ENCODE assay signal across 23 mouse cellular contexts in the genomic region with DNA sequence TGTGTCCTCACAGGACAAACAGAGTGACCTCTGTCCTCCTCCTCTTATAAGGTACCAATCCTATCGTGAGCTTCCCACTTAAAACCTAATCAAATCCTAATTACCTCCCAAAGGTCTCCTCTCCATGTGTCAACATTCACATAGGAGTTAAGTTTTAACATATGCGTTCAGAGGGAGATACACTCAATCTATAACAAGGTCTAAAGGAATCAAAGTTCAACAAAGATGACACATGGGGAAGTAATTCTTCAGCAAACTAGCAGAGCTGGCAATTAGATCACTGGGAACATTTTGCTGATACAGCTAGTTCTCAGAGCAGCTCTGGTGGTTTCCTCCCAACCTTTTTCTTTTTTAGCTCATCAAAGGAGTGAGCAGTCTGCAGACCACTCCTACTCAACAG.
A peak's percentile ranks its signal among the peaks of the same experiment; 100 is the strongest.
DNase-seq lines count a peak whose midpoint lies in the region; ATAC-seq and TF ChIP-seq lines count a peak whose summit lies in the region.
"Had no signal": no experiment of that assay in that cellular context is flagged by ENCODE, and none has a peak within 500 bp of the region (broad histone marks: within the 10 kb centered on the region; RNA-seq: fewer than 3 reads in every experiment).

No protein-coding gene starts in this region.

- H3K27ac ChIP-seq in CH12.LX (ENCODE audit: insufficient read depth, low read depth): no peak overlapping the region
- no peak overlapping the region for H3K27ac ChIP-seq in intestine, embryonic 15.5 days
- no peak overlapping the region for H3K27ac ChIP-seq in intestine, postnatal 0 days (ENCODE audit: low read depth, low read length)
- H3K27ac ChIP-seq: embryonic facial prominence, embryonic 10.5 days; embryonic facial prominence, embryonic 12.5 days; forebrain, embryonic 13.5 days; forebrain, embryonic 15.5 days had no signal

- H3K27me3 ChIP-seq in CH12.LX (replicated peaks): no peaks in the 10 kb centered on the region
- H3K27me3 ChIP-seq in intestine, embryonic 15.5 days (replicated peaks): no peaks in the 10 kb centered on the region
- no peaks in the 10 kb centered on the region for H3K27me3 ChIP-seq in intestine, postnatal 0 days (replicated peaks; ENCODE audit: control insufficient read depth, insufficient read depth, low read length)
- H3K27me3 ChIP-seq: embryonic facial prominence, embryonic 12.5 days; forebrain, embryonic 13.5 days; forebrain, embryonic 15.5 days had no signal

- in situ Hi-C loops in CH12.LX (cut with MboI; ENCODE audit: low pct_ligation_motif_present, low pct_unique_long_range_greater_than_20kb, low sequenced_read_pairs): no loop called here

- dilution Hi-C loops in CH12.LX (cut with MboI; ENCODE audit: extremely low pct_ligation_motif_present, extremely low pct_unique_long_range_greater_than_20kb, low sequenced_read_pairs): no loop called here

- TF ChIP-seq POLR2A in CH12.LX (IDR thresholded peaks at IDR 0.05; ENCODE audit: low read depth, low read length): no peak

- peaks cover 0 to 7% of the 10 kb centered on the region in 2 experiments; a peak in 2 of 4 replicates for H3K4me1 ChIP-seq in CH12.LX (ENCODE audit: control insufficient read depth in 1 of 2, insufficient read depth in 2 of 2)
- H3K4me1 ChIP-seq in intestine, embryonic 15.5 days (replicated peaks): no peaks in the 10 kb centered on the region
- H3K4me1 ChIP-seq in intestine, postnatal 0 days (replicated peaks; ENCODE audit: control insufficient read depth, insufficient read depth, low read length): no peaks in the 10 kb centered on the region
- H3K4me1 ChIP-seq: embryonic facial prominence, embryonic 10.5 days; embryonic facial prominence, embryonic 12.5 days; forebrain, embryonic 13.5 days; forebrain, embryonic 15.5 days had no signal

- DNase-seq in CH12.LX (ENCODE audit: extremely low read depth): no peak
- no peak for DNase-seq in layer of hippocampus, adult 9-10 months (ENCODE audit: low spot score)
- DNase-seq in gastrocnemius, postnatal 25 days: no peak
- DNase-seq: adrenal gland, adult 8-10 months; adrenal gland, postnatal 14 days; adrenal gland, postnatal 36 days; B cell, adult 2 months; cerebellum, adult 11-12 months; cerebellum, adult 2 months; cerebellum, adult 9-10 months; cerebellum, postnatal 10 days; cerebellum, postnatal 25 days; forebrain, postnatal 0 days had no signal

- no peak for TF ChIP-seq RAD21 in CH12.LX (IDR thresholded peaks at IDR 0.05; ENCODE audit: low read depth, low read length)

- no peaks in the 10 kb centered on the region for H3K79me2 ChIP-seq in CH12.LX (replicated peaks; ENCODE audit: control insufficient read depth, extremely low read depth, insufficient read depth, poor library complexity, severe bottlenecking)

- TF ChIP-seq EP300 in CH12.LX (IDR thresholded peaks at IDR 0.05; ENCODE audit: low read length): no peak

- H3K4me3 ChIP-seq in CH12.LX (replicated peaks in 1 of 3; ENCODE audit: low read depth in 2 of 3, low read length in 2 of 3, poor library complexity in 1 of 3): no peak overlapping the region
- no peak overlapping the region for H3K4me3 ChIP-seq in intestine, embryonic 15.5 days (replicated peaks)
- no peak overlapping the region for H3K4me3 ChIP-seq in intestine, postnatal 0 days (ENCODE audit: low read depth, low read length)
- H3K4me3 ChIP-seq: embryonic facial prominence, embryonic 10.5 days; embryonic facial prominence, embryonic 12.5 days; forebrain, embryonic 13.5 days; forebrain, embryonic 15.5 days had no signal

- H3K9me3 ChIP-seq in CH12.LX (replicated peaks; ENCODE audit: low read length): no peaks in the 10 kb centered on the region
- H3K9me3 ChIP-seq in intestine, embryonic 15.5 days: no peaks in the 10 kb centered on the region
- no peaks in the 10 kb centered on the region for H3K9me3 ChIP-seq in intestine, postnatal 0 days (ENCODE audit: control insufficient read depth)
- H3K9me3 ChIP-seq: embryonic facial prominence, embryonic 10.5 days; embryonic facial prominence, embryonic 12.5 days; forebrain, embryonic 13.5 days; forebrain, embryonic 15.5 days; G1E had no signal

- 50% methylated on average over 2 of the region's 2 CpGs for WGBS in intestine, embryonic 15.5 days
- WGBS in intestine, postnatal 0 days: 30% methylated on average over 2 of the region's 2 CpGs

- H3K36me3 ChIP-seq in CH12.LX (replicated peaks in 1 of 2; ENCODE audit: control insufficient read depth in 1 of 2, insufficient read depth in 1 of 2, low read length in 1 of 2): no peaks in the 10 kb centered on the region
- H3K36me3 ChIP-seq in intestine, embryonic 15.5 days: no peaks in the 10 kb centered on the region
- H3K36me3 ChIP-seq in intestine, postnatal 0 days (ENCODE audit: control insufficient read depth, insufficient read depth): no peaks in the 10 kb centered on the region
- H3K36me3 ChIP-seq: embryonic facial prominence, embryonic 10.5 days; embryonic facial prominence, embryonic 12.5 days; forebrain, embryonic 15.5 days; G1E had no signal

- no peak overlapping the region for H3K9ac ChIP-seq in CH12.LX (ENCODE audit: insufficient read depth, low read depth)
- H3K9ac ChIP-seq in intestine, embryonic 15.5 days: no peak overlapping the region
- no peak overlapping the region for H3K9ac ChIP-seq in intestine, postnatal 0 days (ENCODE audit: low read depth, low read length)
- H3K9ac ChIP-seq: embryonic facial prominence, embryonic 12.5 days; forebrain, embryonic 13.5 days; forebrain, embryonic 15.5 days; forebrain, postnatal 0 days had no signal

- TF ChIP-seq CTCF in CH12.LX (conservative IDR thresholded peaks at IDR 0.05 in 1 of 2, IDR thresholded peaks at IDR 0.05 in 1 of 2; ENCODE audit: low read depth in 2 of 2, low read length in 2 of 2): no peak
- TF ChIP-seq CTCF in intestine, postnatal 0 days (IDR thresholded peaks at IDR 0.05; ENCODE audit: low read depth): no peak

- no peak overlapping the region for H3K4me2 ChIP-seq in CH12.LX (ENCODE audit: insufficient read depth, low read depth, poor library complexity, severe bottlenecking)
- H3K4me2 ChIP-seq in intestine, embryonic 15.5 days (replicated peaks): no peak overlapping the region
- no peak overlapping the region for H3K4me2 ChIP-seq in intestine, postnatal 0 days (replicated peaks; ENCODE audit: low read depth)
- H3K4me2 ChIP-seq: embryonic facial prominence, embryonic 12.5 days; forebrain, embryonic 13.5 days; forebrain, embryonic 15.5 days had no signal

- peak; percentile 47; the same call in 1 of the 2 replicates for ATAC-seq in intestine, embryonic 15.5 days
- peak; percentile 65 for ATAC-seq in intestine, postnatal 0 days
- ATAC-seq: activated CD4-positive, CD25-positive, alpha-beta regulatory T cell, adult 4 months; CD4-positive, CD25-positive, alpha-beta regulatory T cell, adult 4 months; forebrain, embryonic 13.5 days; forebrain, embryonic 15.5 days; forebrain, postnatal 0 days; Patski had no signal

TF ChIP-seq in CH12.LX, 34 proteins besides CTCF, POLR2A, EP300 and RAD21:
- TF ChIP-seq MAFK (IDR thresholded peaks at IDR 0.05; ENCODE audit: insufficient replicate concordance, low read length) (peak; percentile 55; the same call in 1 of the 2 replicates), POLR2AphosphoS2 (IDR thresholded peaks at IDR 0.05; ENCODE audit: low read depth, low read length) (no peak)
TF ChIP-seq in CH12.LX: peak in this region for 1.
